Mouse (Mus musculus): ENCODE data around the gene Aqr. TPM values are rescaled to one million over a fixed set of nuclear protein-coding genes. Genes with fewer than 3 reads are reported as not detected.
"Not testable (repeated sequence)": the region's sequence is repeated elsewhere in the genome, so short reads cannot be mapped to it uniquely, and the experiment has no call there.

Aqr gene
- 10 to 100 TPM; 30.8 to 34.6 TPM for total RNA-seq (2021)
- long read RNA-seq, experiment 1, full-length matches to known transcripts, result 2 of 6 reads
- long read RNA-seq, experiment 1, partial matches to known transcripts, result 4 of 6 reads
- long read RNA-seq, experiment 1, other reads (novel, unspliced or antisense), result 0 of 6 reads
- long read RNA-seq, experiment 2, full-length matches to known transcripts, result 9 of 14 reads
- long read RNA-seq, experiment 2, partial matches to known transcripts, result 5 of 14 reads
- long read RNA-seq, experiment 2, other reads (novel, unspliced or antisense), result 0 of 14 reads

- not testable (repeated sequence) for DNase-seq
Observed at GRCm38 (mm10) chr2:114186924-114187323, at the start of gene Aqr. TSS of gene Aqr (minus strand) at chr2:114187024.

- no peak for DNase-seq
Observed at GRCm38 (mm10) chr2:114236566-114236965, 49.7 kb upstream of the Aqr start.

- no peak for DNase-seq
Observed at GRCm38 (mm10) chr2:114235584-114235983, 48.8 kb upstream of the Aqr start.

- no peak for DNase-seq
Observed at GRCm38 (mm10) chr2:114231248-114231647, 44.4 kb upstream of the Aqr start.

GRCm38 (mm10) chr2:114228672-114229071 is 41.8 kb upstream of the Aqr start:
- DNase-seq, result no peak

GRCm38 (mm10) chr2:114205036-114205435 is 18.2 kb upstream of the Aqr start:
- peak; percentile 56 for DNase-seq

GRCm38 (mm10) chr2:114201574-114201973 is 14.8 kb upstream of the Aqr start:
- DNase-seq, result no peak

GRCm38 (mm10) chr2:114200932-114201559 is 14.2 kb upstream of the Aqr start, which contains the start of gene Zfp770:
TSS of gene Zfp770 (minus strand) at chr2:114201469.
- DNase-seq, result peak; percentile 85

GRCm38 (mm10) chr2:114196421-114196820 is 9.6 kb upstream of the Aqr start:
- no peak for DNase-seq

- DNase-seq, result no peak
Observed at GRCm38 (mm10) chr2:114177802-114178733, 8.8 kb downstream of the Aqr start.

- peak; percentile 86 for DNase-seq
Observed at GRCm38 (mm10) chr2:114174651-114175484, 12.0 kb downstream of the Aqr start.

GRCm38 (mm10) chr2:114173248-114173647 is 13.6 kb downstream of the Aqr start:
- DNase-seq, result no peak

GRCm38 (mm10) chr2:114167837-114168236 is 19.0 kb downstream of the Aqr start:
- no peak for DNase-seq

- no peak for DNase-seq
Observed at GRCm38 (mm10) chr2:114161978-114162377, 24.8 kb downstream of the Aqr start.

GRCm38 (mm10) chr2:114157345-114157744 is 29.5 kb downstream of the Aqr start:
- DNase-seq, result no peak

- no peak for DNase-seq
Observed at GRCm38 (mm10) chr2:114156639-114157038, 30.2 kb downstream of the Aqr start.

- no peak for DNase-seq
Observed at GRCm38 (mm10) chr2:114153247-114153646, 33.6 kb downstream of the Aqr start.

- no peak for DNase-seq
Observed at GRCm38 (mm10) chr2:114146864-114147458, 39.9 kb downstream of the Aqr start.

GRCm38 (mm10) chr2:114145315-114145801 is 41.5 kb downstream of the Aqr start:
- DNase-seq, result peak; percentile 64

- DNase-seq, result no peak
Observed at GRCm38 (mm10) chr2:114144915-114145314, 41.9 kb downstream of the Aqr start.

- DNase-seq, result no peak
Observed at GRCm38 (mm10) chr2:114143842-114144241, 43.0 kb downstream of the Aqr start.

All from adrenal gland, postnatal 10 days (tissue).